Mouse (Mus musculus) natural killer cell, adult 2 months (primary cell): Measurements from ENCODE around the gene Inpp1.

Experiments
- DNase-seq, 2 experiments: peaks; one replicate each; pipeline ENCODE4 v3.0.0; 2022; ENCODE audit warnings: low spot score in 2 of 2

The Inpp1 gene

GRCm38 (mm10) chr1:52792701-52793100, 24.8 kb downstream of the Inpp1 start:
- no peak for DNase-seq

GRCm38 (mm10) chr1:52787254-52787653, 30.2 kb downstream of the Inpp1 start:
- DNase-seq, result no peak

- no peak for DNase-seq
Measured at GRCm38 (mm10) chr1:52765176-52766111, 52.0 kb downstream of the Inpp1 start.

- peak in 1 of 2 experiments; percentile 4 for DNase-seq
Measured at GRCm38 (mm10) chr1:52763894-52764809, 53.3 kb downstream of the Inpp1 start.

GRCm38 (mm10) chr1:52758174-52758573, 59.3 kb downstream of the Inpp1 start:
- no peak for DNase-seq

- DNase-seq, result no peak
Measured at GRCm38 (mm10) chr1:52754331-52754730, 63.2 kb downstream of the Inpp1 start.

GRCm38 (mm10) chr1:52753828-52754227, 63.7 kb downstream of the Inpp1 start:
- no peak for DNase-seq

- DNase-seq, result no peak
Measured at GRCm38 (mm10) chr1:52752706-52753105, 64.8 kb downstream of the Inpp1 start.

- no peak for DNase-seq
Measured at GRCm38 (mm10) chr1:52751634-52752033, 65.9 kb downstream of the Inpp1 start.

GRCm38 (mm10) chr1:52749978-52750377, 67.5 kb downstream of the Inpp1 start:
- no peak for DNase-seq

- peak; percentile 51 to 68 for DNase-seq
Measured at GRCm38 (mm10) chr1:52748260-52748659, 69.2 kb downstream of the Inpp1 start.

GRCm38 (mm10) chr1:52742567-52742966, 74.9 kb downstream of the Inpp1 start:
- DNase-seq, result no peak
